Mouse (Mus musculus): ENCODE measurements around the gene Slc43a2. TPM values are rescaled to one million over a fixed set of nuclear protein-coding genes. Genes with fewer than 3 reads are reported as not detected.

The Slc43a2 gene
- total and polyA plus RNA-seq, 3 experiments, result 4.9 to 8.4 TPM; not detected in 1

- no peak for TF ChIP-seq UBTF (IDR thresholded peaks at IDR 0.05; ENCODE audit: borderline replicate concordance, insufficient read depth, low read depth, low read length)
- TF ChIP-seq TAL1 (IDR thresholded peaks at IDR 0.05; ENCODE audit: low read length), result no peak
- TF ChIP-seq CTCF (IDR thresholded peaks at IDR 0.05 in 2 of 3, conservative IDR thresholded peaks at IDR 0.05 in 1 of 3; ENCODE audit: control insufficient read depth in 1 of 3, insufficient read depth in 1 of 3, low read depth in 2 of 3, low read length in 3 of 3, poor library complexity in 1 of 3, severe bottlenecking in 1 of 3), result no peak
- no peak for TF ChIP-seq ZC3H11A (IDR thresholded peaks at IDR 0.05; ENCODE audit: low read depth, low read length)
- TF ChIP-seq ZKSCAN1 (IDR thresholded peaks at IDR 0.05; ENCODE audit: low read depth, low read length), result no peak; the same call in 1 of the 2 replicates
- TF ChIP-seq SIN3A (IDR thresholded peaks at IDR 0.05; ENCODE audit: low read length), result peak; percentile 74
- no peak for TF ChIP-seq MAFK (IDR thresholded peaks at IDR 0.05; ENCODE audit: borderline replicate concordance, low read depth, low read length)
- no peak; a peak in 1 of 4 replicates for TF ChIP-seq POLR2A (IDR thresholded peaks at IDR 0.05; ENCODE audit: control insufficient read depth in 1 of 2, insufficient read depth in 1 of 2, low read depth in 1 of 2, low read length in 2 of 2, poor library complexity in 1 of 2)
Observed at GRCm38 (mm10) chr11:75624102-75624554, 92.6 kb downstream of the Slc43a2 start (continued).

GRCm38 (mm10) chr11:75625820-75626219 is 94.3 kb downstream of the Slc43a2 start:
- no peaks in the 10 kb centered on the region for H3K27me3 ChIP-seq (ENCODE audit: control insufficient read depth in 1 of 2, insufficient read depth in 2 of 2, low read length in 2 of 2)
- no peaks in the 10 kb centered on the region for H3K9me3 ChIP-seq (replicated peaks; ENCODE audit: insufficient read depth, low read length)
- no peak overlapping the region for H3K9ac ChIP-seq (ENCODE audit: control insufficient read depth, low read depth, low read length, poor library complexity, severe bottlenecking)
- H3K79me2 ChIP-seq (ENCODE audit: control insufficient read depth, insufficient read depth, low read length, poor library complexity), result no peaks in the 10 kb centered on the region; the same call in 1 of the 2 replicates
- no peak overlapping the region for H3K4me3 ChIP-seq (ENCODE audit: control insufficient read depth in 1 of 2, insufficient read depth in 1 of 2, low read depth in 2 of 2, low read length in 2 of 2)
- TF ChIP-seq MYC (IDR thresholded peaks at IDR 0.05; ENCODE audit: low read depth, low read length) (no peak), SIN3A (IDR thresholded peaks at IDR 0.05; ENCODE audit: low read length) (no peak), USF1 (IDR thresholded peaks at IDR 0.05; ENCODE audit: low read depth, low read length) (no peak), MXI1 (IDR thresholded peaks at IDR 0.05; ENCODE audit: low read depth, low read length) (no peak), HCFC1 (IDR thresholded peaks at IDR 0.05; ENCODE audit: low read depth, low read length) (no peak), MYB (IDR thresholded peaks at IDR 0.05; ENCODE audit: low read depth, low read length) (no peak)
- no peak for DNase-seq (ENCODE audit: low read depth, low spot score)
- peaks cover 7 to 34% of the 10 kb centered on the region in 2 experiments for H3K36me3 ChIP-seq (ENCODE audit: control insufficient read depth in 1 of 2, insufficient read depth in 2 of 2, low read length in 2 of 2)
- no peak overlapping the region for H3K27ac ChIP-seq (ENCODE audit: control insufficient read depth, low read depth, low read length)
- peaks cover 23 to 25% of the 10 kb centered on the region in 2 experiments for H3K4me1 ChIP-seq (ENCODE audit: control insufficient read depth in 1 of 2, insufficient read depth in 2 of 2, low read length in 2 of 2)

Other genes with a start within 250 kb of the Slc43a2 start
- 242 and 267 TPM in 2 replicates for gene Rpa1, start 183.4 kb upstream of the Slc43a2 start, total RNA-seq (2012; rRNA removed)
- gene Rpa1, start 183.4 kb upstream of the Slc43a2 start, polyA plus RNA-seq (2012; ENCODE audit: insufficient read depth in 1 of 2, insufficient read length in 2 of 2, low read depth in 1 of 2, low replicate concordance in 2 of 2, missing spikeins in 1 of 2), result 100 to 1,000 TPM; 179 to 481 TPM
- 11.4 and 12.8 TPM in 2 replicates for gene Smyd4, start 183.3 kb upstream of the Slc43a2 start, total RNA-seq (2012; rRNA removed)
- gene Smyd4, start 183.3 kb upstream of the Slc43a2 start, polyA plus RNA-seq (2012; ENCODE audit: insufficient read depth in 1 of 2, insufficient read length in 2 of 2, low read depth in 1 of 2, low replicate concordance in 2 of 2, missing spikeins in 1 of 2), result 1 to 10 TPM in 1 of 2 experiments, not detected in 1; 9.6 TPM
- gene Serpinf1, start 109.0 kb upstream of the Slc43a2 start, total RNA-seq (2012; rRNA removed), result not detected in 2 replicates
- gene Serpinf1, start 109.0 kb upstream of the Slc43a2 start, polyA plus RNA-seq (2012; ENCODE audit: insufficient read depth in 1 of 2, insufficient read length in 2 of 2, low read depth in 1 of 2, low replicate concordance in 2 of 2, missing spikeins in 1 of 2), result under 1 TPM in 1 of 2 experiments, not detected in 1; 0.36 TPM
- gene Serpinf2, start 92.1 kb upstream of the Slc43a2 start, total RNA-seq (2012; rRNA removed), result not detected in 2 replicates
- gene Serpinf2, start 92.1 kb upstream of the Slc43a2 start, polyA plus RNA-seq (2012; ENCODE audit: insufficient read depth in 1 of 2, insufficient read length in 2 of 2, low read depth in 1 of 2, low replicate concordance in 2 of 2, missing spikeins in 1 of 2), result under 1 TPM in 1 of 2 experiments, not detected in 1; 0.07 TPM
- 7.0 and 7.6 TPM in 2 replicates for gene Wdr81, start 77.0 kb upstream of the Slc43a2 start, total RNA-seq (2012; rRNA removed)
- gene Wdr81, start 77.0 kb upstream of the Slc43a2 start, polyA plus RNA-seq (2012; ENCODE audit: insufficient read depth in 1 of 2, insufficient read length in 2 of 2, low read depth in 1 of 2, low replicate concordance in 2 of 2, missing spikeins in 1 of 2), result 10 to 100 TPM in 1 of 2 experiments, not detected in 1; 13.9 TPM
- gene Tlcd2, start 70.0 kb upstream of the Slc43a2 start, total RNA-seq (2012; rRNA removed), result 0.50 and 1.0 TPM in 2 replicates
- under 1 TPM in 1 of 2 experiments, not detected in 1; 0.86 TPM for gene Tlcd2, start 70.0 kb upstream of the Slc43a2 start, polyA plus RNA-seq (2012; ENCODE audit: insufficient read depth in 1 of 2, insufficient read length in 2 of 2, low read depth in 1 of 2, low replicate concordance in 2 of 2, missing spikeins in 1 of 2)
- gene Prpf8, start 44.9 kb upstream of the Slc43a2 start, total RNA-seq (2012; rRNA removed), result 214 and 234 TPM in 2 replicates
- 100 to 1,000 TPM; 276 to 644 TPM for gene Prpf8, start 44.9 kb upstream of the Slc43a2 start, polyA plus RNA-seq (2012; ENCODE audit: insufficient read depth in 1 of 2, insufficient read length in 2 of 2, low read depth in 1 of 2, low replicate concordance in 2 of 2, missing spikeins in 1 of 2)
- 0.16 and 0.19 TPM in 2 replicates for gene Rilp, start 21.6 kb upstream of the Slc43a2 start, total RNA-seq (2012; rRNA removed)
- gene Rilp, start 21.6 kb upstream of the Slc43a2 start, polyA plus RNA-seq (2012; ENCODE audit: insufficient read depth in 1 of 2, insufficient read length in 2 of 2, low read depth in 1 of 2, low replicate concordance in 2 of 2, missing spikeins in 1 of 2), result under 1 TPM in 1 of 2 experiments, not detected in 1; 0.65 TPM
- 0.10 and 0.15 TPM in 2 replicates for gene Scarf1, start 18.2 kb upstream of the Slc43a2 start, total RNA-seq (2012; rRNA removed)
- under 1 TPM in 1 of 2 experiments, not detected in 1; 0.28 TPM for gene Scarf1, start 18.2 kb upstream of the Slc43a2 start, polyA plus RNA-seq (2012; ENCODE audit: insufficient read depth in 1 of 2, insufficient read length in 2 of 2, low read depth in 1 of 2, low replicate concordance in 2 of 2, missing spikeins in 1 of 2)
- gene Pitpna, start 56.4 kb downstream of the Slc43a2 start, total RNA-seq (2012; rRNA removed), result 67.8 and 73.1 TPM in 2 replicates
- gene Pitpna, start 56.4 kb downstream of the Slc43a2 start, polyA plus RNA-seq (2012; ENCODE audit: insufficient read depth in 1 of 2, insufficient read length in 2 of 2, low read depth in 1 of 2, low replicate concordance in 2 of 2, missing spikeins in 1 of 2), result 100 to 1,000 TPM; 194 to 709 TPM
- gene Inpp5k, start 99.3 kb downstream of the Slc43a2 start, total RNA-seq (2012; rRNA removed), result 15.2 and 16.4 TPM in 2 replicates
- 10 to 100 TPM in 1 of 2 experiments, not detected in 1; 28.7 TPM for gene Inpp5k, start 99.3 kb downstream of the Slc43a2 start, polyA plus RNA-seq (2012; ENCODE audit: insufficient read depth in 1 of 2, insufficient read length in 2 of 2, low read depth in 1 of 2, low replicate concordance in 2 of 2, missing spikeins in 1 of 2)
- gene Myo1c, start 118.8 kb downstream of the Slc43a2 start, total RNA-seq (2012; rRNA removed), result 27.0 and 33.2 TPM in 2 replicates
- gene Myo1c, start 118.8 kb downstream of the Slc43a2 start, polyA plus RNA-seq (2012; ENCODE audit: insufficient read depth in 1 of 2, insufficient read length in 2 of 2, low read depth in 1 of 2, low replicate concordance in 2 of 2, missing spikeins in 1 of 2), result 10 to 100 TPM in 1 of 2 experiments, not detected in 1; 45.6 TPM
- 68.0 and 68.4 TPM in 2 replicates for gene Crk, start 147.6 kb downstream of the Slc43a2 start, total RNA-seq (2012; rRNA removed)
- 10 to 100 TPM; 33.8 to 66.2 TPM for gene Crk, start 147.6 kb downstream of the Slc43a2 start, polyA plus RNA-seq (2012; ENCODE audit: insufficient read depth in 1 of 2, insufficient read length in 2 of 2, low read depth in 1 of 2, low replicate concordance in 2 of 2, missing spikeins in 1 of 2)
- gene Ywhae, start 201.2 kb downstream of the Slc43a2 start, total RNA-seq (2012; rRNA removed), result 303 and 356 TPM in 2 replicates
- gene Ywhae, start 201.2 kb downstream of the Slc43a2 start, polyA plus RNA-seq (2012; ENCODE audit: insufficient read depth in 1 of 2, insufficient read length in 2 of 2, low read depth in 1 of 2, low replicate concordance in 2 of 2, missing spikeins in 1 of 2), result 100 to 1,000 TPM; 755 to 855 TPM

Measured in MEL (cell line).